Mouse (Mus musculus): ENCODE results near the gene Tmem114. TPM values are rescaled to one million over a fixed set of nuclear protein-coding genes. Genes with fewer than 3 reads are reported as not detected.

The Tmem114 gene
- polyA plus RNA-seq, 1 experiment from 2014 or later: not detected

DNA sequence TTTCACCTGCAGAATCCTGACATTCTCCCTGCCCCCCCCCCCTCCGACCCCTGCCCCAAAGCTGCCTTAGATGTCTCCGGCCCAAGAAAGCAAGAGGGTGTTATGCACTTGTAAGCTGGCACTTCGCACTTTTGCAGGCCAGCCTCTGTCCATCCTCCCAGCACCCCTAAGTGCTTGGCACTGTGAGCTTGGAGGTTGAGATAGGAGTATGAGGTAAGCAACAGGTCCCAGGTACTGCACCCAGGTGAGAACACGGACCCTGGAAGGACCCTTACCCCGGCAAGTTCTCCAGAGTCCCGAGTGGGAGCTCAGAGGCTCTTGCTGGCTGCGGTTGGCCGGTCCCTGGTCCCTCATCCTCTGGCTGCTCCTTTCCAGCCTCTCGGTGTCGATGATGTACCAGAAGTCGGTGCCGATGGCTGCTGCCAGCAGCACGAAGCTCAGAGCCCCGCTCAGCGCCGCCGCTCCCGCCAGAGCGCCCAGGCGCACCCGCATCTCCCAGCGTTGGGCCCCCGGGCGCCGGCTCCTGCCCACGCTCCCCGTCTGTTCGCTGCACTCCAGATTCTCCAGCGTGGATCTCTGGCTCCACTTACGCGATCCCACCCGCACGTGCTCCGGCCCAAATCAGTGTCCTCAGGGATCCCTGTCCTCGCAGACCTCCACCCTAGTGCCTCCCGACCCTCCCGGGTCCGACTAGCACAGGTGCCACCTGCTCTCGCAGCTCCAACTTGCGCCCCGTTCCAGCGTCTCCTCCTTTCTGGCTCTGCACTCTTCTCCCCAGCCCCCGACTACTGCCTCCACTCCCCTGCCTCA is 570 bp downstream of the Tmem114 start:
- TF ChIP-seq EP300 (optimal IDR thresholded peaks at IDR 0.05) (no peak), CTCF (IDR thresholded peaks at IDR 0.05; ENCODE audit: low read depth) (no peak)
- WGBS: 5% methylated on average over 43 of the region's 43 CpGs
- DNase-seq (ENCODE audit: low spot score) (peak; percentile 13), ATAC-seq (ENCODE audit: low FRiP score, low TSS enrichment) (no peak)
- H3K9me3 ChIP-seq (ENCODE audit: control insufficient read depth, low read length): no peaks in the 10 kb centered on the region
- no peaks in the 10 kb centered on the region for H3K4me1 ChIP-seq (replicated peaks; ENCODE audit: control insufficient read depth, insufficient read depth)
- H3K27me3 ChIP-seq (ENCODE audit: control insufficient read depth, insufficient read depth, low read length): peaks cover 5% of the 10 kb centered on the region; the same call in 1 of the 2 replicates
- H3K36me3 ChIP-seq (ENCODE audit: control insufficient read depth, insufficient read depth, low read length): no peaks in the 10 kb centered on the region
- H3K4me3 ChIP-seq (ENCODE audit: low read depth, low read length): peak overlapping the region; percentile 24
- H3K4me2 ChIP-seq (replicated peaks; ENCODE audit: low read depth): peak overlapping the region; percentile 45
- no peak overlapping the region for H3K27ac ChIP-seq (replicated peaks)
- no peak overlapping the region for H3K9ac ChIP-seq (ENCODE audit: low read length)

DNA sequence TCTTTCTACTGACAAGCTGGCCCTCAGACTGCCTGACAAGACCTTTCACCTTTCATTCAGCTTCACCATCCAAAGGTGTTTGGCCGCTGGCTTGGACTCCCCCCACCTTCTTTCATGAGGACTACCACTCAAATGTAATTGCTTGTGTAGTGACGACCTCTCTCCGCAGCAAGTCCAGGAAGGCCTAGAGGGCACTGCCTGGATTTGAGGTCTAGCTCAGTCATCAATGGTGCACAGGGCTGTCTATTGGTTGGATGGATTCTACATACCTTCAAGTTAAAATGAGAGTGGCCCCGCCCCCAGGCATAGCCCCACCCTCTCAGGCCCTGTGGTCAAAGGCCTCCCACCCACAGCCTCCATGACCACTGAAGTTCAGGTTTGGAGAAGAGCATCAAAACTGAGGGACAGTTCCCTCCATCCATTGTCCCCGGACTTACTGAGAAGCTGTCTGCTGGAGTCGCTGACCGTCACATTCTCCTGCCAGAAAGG is 1.3 kb downstream of the Tmem114 start:
- H3K27me3 ChIP-seq (ENCODE audit: control insufficient read depth, insufficient read depth, low read length): peaks cover 5% of the 10 kb centered on the region; the same call in 1 of the 2 replicates
- H3K9me3 ChIP-seq (ENCODE audit: control insufficient read depth, low read length): no peaks in the 10 kb centered on the region
- 46% methylated on average over 7 of the region's 7 CpGs for WGBS
- H3K36me3 ChIP-seq (ENCODE audit: control insufficient read depth, insufficient read depth, low read length): no peaks in the 10 kb centered on the region
- H3K27ac ChIP-seq (replicated peaks): no peak overlapping the region
- no peaks in the 10 kb centered on the region for H3K4me1 ChIP-seq (replicated peaks; ENCODE audit: control insufficient read depth, insufficient read depth)
- ATAC-seq (ENCODE audit: low FRiP score, low TSS enrichment): no peak
- no peak overlapping the region for H3K4me3 ChIP-seq (ENCODE audit: low read depth, low read length)
- H3K9ac ChIP-seq (ENCODE audit: low read length): no peak overlapping the region
- DNase-seq (ENCODE audit: low spot score): no peak
- TF ChIP-seq CTCF (IDR thresholded peaks at IDR 0.05; ENCODE audit: low read depth) (no peak), EP300 (optimal IDR thresholded peaks at IDR 0.05) (no peak)
- H3K4me2 ChIP-seq (replicated peaks; ENCODE audit: low read depth): no peak overlapping the region

DNA sequence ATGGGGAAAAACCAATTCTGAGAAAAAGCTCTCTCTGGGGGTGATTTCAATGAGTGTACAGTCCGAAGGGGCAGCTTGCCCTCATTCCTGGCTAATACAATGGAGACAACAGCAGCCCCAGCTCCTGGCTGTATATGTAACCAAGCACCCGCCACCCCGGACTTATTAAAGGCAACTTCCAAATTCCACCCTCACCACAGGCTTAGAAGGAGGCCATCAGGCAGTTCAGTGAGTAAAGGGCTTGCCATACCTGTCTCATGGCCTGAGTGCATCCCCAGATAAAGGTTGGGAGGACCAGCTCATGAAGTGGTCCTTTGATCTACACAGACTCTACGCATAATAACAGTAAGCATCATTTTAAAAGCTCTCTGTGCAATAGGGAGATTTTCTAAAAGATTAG is 4.1 kb downstream of the Tmem114 start:
- Histone ChIP-seq H3K9ac (ENCODE audit: low read length) (no peak overlapping the region), H3K9me3 (ENCODE audit: control insufficient read depth, low read length) (no peaks in the 10 kb centered on the region), H3K4me2 (replicated peaks; ENCODE audit: low read depth) (no peak overlapping the region), H3K36me3 (ENCODE audit: control insufficient read depth, insufficient read depth, low read length) (no peaks in the 10 kb centered on the region), H3K4me1 (replicated peaks; ENCODE audit: control insufficient read depth, insufficient read depth) (no peaks in the 10 kb centered on the region), H3K4me3 (ENCODE audit: low read depth, low read length) (no peak overlapping the region), H3K27ac (replicated peaks) (no peak overlapping the region), H3K27me3 (ENCODE audit: control insufficient read depth, insufficient read depth, low read length) (peaks cover 5% of the 10 kb centered on the region; the same call in 1 of the 2 replicates)
- TF ChIP-seq CTCF (IDR thresholded peaks at IDR 0.05; ENCODE audit: low read depth): no peak
- TF ChIP-seq EP300 (optimal IDR thresholded peaks at IDR 0.05): no peak
- DNase-seq (ENCODE audit: low spot score) (no peak), ATAC-seq (ENCODE audit: low FRiP score, low TSS enrichment) (no peak)
- WGBS: 87% methylated on average over 4 of the region's 4 CpGs

DNA sequence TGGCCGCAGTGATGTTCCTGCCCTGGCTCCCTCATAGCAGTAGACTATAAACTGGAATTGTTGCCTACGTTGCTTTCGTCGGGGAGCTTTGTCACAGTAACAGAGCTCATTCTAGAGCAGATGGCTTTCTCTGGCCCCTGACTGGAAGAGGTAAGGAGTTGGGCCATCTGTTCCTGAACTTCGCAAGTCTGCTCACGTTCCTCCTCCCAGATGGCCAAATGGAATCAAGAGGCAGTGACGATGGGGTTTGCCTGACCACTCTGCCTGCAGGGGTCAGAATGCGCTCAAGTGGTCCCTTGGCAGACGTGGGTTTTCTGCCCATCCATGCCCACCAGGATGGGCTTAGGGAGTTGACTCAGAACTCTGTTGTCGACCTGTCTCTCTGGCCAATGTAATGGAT is 4.6 kb downstream of the Tmem114 start:
- H3K4me3 ChIP-seq (ENCODE audit: low read depth, low read length): no peak overlapping the region

DNA sequence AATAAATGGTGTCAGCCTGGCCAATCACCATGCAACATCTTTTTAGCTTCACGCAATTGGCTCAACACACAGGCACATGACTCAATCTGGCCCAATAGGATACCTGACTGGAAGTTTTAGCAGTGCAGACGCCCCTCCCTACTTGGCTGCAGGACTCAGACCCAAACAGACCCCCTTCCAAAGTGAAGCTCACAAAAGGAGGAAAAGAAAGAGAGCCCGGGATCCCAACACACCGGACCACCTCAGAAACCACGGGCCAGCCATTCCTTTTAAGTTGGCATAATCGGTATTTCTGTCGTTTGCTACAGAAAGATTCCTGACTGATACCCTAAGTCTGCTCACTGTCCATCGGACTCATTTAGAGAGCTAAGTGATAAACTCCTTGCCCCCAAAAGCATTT is 5.3 kb downstream of the Tmem114 start:
- Histone ChIP-seq H3K36me3 (ENCODE audit: control insufficient read depth, insufficient read depth, low read length) (no peaks in the 10 kb centered on the region), H3K9me3 (ENCODE audit: control insufficient read depth, low read length) (no peaks in the 10 kb centered on the region), H3K4me1 (replicated peaks; ENCODE audit: control insufficient read depth, insufficient read depth) (no peaks in the 10 kb centered on the region), H3K4me3 (ENCODE audit: low read depth, low read length) (no peak overlapping the region), H3K9ac (ENCODE audit: low read length) (no peak overlapping the region), H3K27ac (replicated peaks) (no peak overlapping the region), H3K27me3 (ENCODE audit: control insufficient read depth, insufficient read depth, low read length) (no peaks in the 10 kb centered on the region), H3K4me2 (replicated peaks; ENCODE audit: low read depth) (no peak overlapping the region)
- TF ChIP-seq EP300 (optimal IDR thresholded peaks at IDR 0.05) (no peak), CTCF (IDR thresholded peaks at IDR 0.05; ENCODE audit: low read depth) (no peak)
- 91% methylated on average over 8 of the region's 8 CpGs for WGBS
- no peak for DNase-seq (ENCODE audit: low spot score)
- ATAC-seq (ENCODE audit: low FRiP score, low TSS enrichment): no peak

More for the DNA sequence above, 4.6 kb downstream of the Tmem114 start:
- ATAC-seq (ENCODE audit: low FRiP score, low TSS enrichment): no peak
- no peak overlapping the region for H3K27ac ChIP-seq (replicated peaks)
- TF ChIP-seq CTCF (IDR thresholded peaks at IDR 0.05; ENCODE audit: low read depth) (no peak), EP300 (optimal IDR thresholded peaks at IDR 0.05) (no peak)
- H3K27me3 ChIP-seq (ENCODE audit: control insufficient read depth, insufficient read depth, low read length): peaks cover 5% of the 10 kb centered on the region; the same call in 1 of the 2 replicates
- H3K4me2 ChIP-seq (replicated peaks; ENCODE audit: low read depth): no peak overlapping the region
- H3K9me3 ChIP-seq (ENCODE audit: control insufficient read depth, low read length): no peaks in the 10 kb centered on the region
- 68% methylated on average over 10 of the region's 10 CpGs for WGBS
- DNase-seq (ENCODE audit: low spot score): no peak
- H3K4me1 ChIP-seq (replicated peaks; ENCODE audit: control insufficient read depth, insufficient read depth): no peaks in the 10 kb centered on the region
- no peaks in the 10 kb centered on the region for H3K36me3 ChIP-seq (ENCODE audit: control insufficient read depth, insufficient read depth, low read length)
- H3K9ac ChIP-seq (ENCODE audit: low read length): no peak overlapping the region

DNA sequence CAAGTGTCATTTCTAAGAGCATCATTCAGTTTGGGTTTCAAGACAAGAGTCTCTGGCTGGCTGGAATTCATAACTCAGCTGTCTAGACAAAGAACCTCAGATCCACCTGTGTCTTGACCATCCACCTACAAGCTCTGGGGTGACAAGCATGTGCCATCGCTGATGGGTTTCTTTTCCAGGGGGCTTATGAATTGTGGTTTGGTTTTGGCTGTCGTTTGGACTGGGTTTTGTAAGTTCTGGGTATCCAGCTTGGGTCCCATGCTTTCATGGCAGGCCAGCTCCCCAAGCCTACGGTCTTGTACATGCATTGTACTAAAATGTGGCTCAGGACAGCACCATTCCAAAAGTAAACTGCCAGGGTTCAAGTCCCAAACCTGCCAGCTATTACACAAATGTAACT is 6.8 kb downstream of the Tmem114 start:
- DNase-seq (ENCODE audit: low spot score): no peak
- Histone ChIP-seq H3K4me1 (replicated peaks; ENCODE audit: control insufficient read depth, insufficient read depth) (no peaks in the 10 kb centered on the region), H3K27me3 (ENCODE audit: control insufficient read depth, insufficient read depth, low read length) (no peaks in the 10 kb centered on the region)

More for the DNA sequence above, 6.8 kb downstream of the Tmem114 start:
- H3K9me3 ChIP-seq (ENCODE audit: control insufficient read depth, low read length): no peaks in the 10 kb centered on the region
- no peak for ATAC-seq (ENCODE audit: low FRiP score, low TSS enrichment)
- no peak overlapping the region for H3K9ac ChIP-seq (ENCODE audit: low read length)
- H3K4me3 ChIP-seq (ENCODE audit: low read depth, low read length): no peak overlapping the region
- TF ChIP-seq CTCF (IDR thresholded peaks at IDR 0.05; ENCODE audit: low read depth) (no peak), EP300 (optimal IDR thresholded peaks at IDR 0.05) (no peak)
- H3K4me2 ChIP-seq (replicated peaks; ENCODE audit: low read depth): no peak overlapping the region
- H3K36me3 ChIP-seq (ENCODE audit: control insufficient read depth, insufficient read depth, low read length): no peaks in the 10 kb centered on the region
- H3K27ac ChIP-seq (replicated peaks): no peak overlapping the region
- WGBS: 78% methylated on average over 3 of the region's 3 CpGs

Data from stomach, postnatal 0 days (tissue).